Mouse (Mus musculus): ENCODE measurements around the gene Pianp. TPM values are rescaled to one million over a fixed set of nuclear protein-coding genes. Genes with fewer than 3 reads are reported as not detected.
"Not testable (repeated sequence)": the region's sequence is repeated elsewhere in the genome, so short reads cannot be mapped to it uniquely, and the experiment has no call there.

Pianp gene
- total RNA-seq, 4 experiments from 2014 or later = 146 to 232 (median 185) TPM

DNA sequence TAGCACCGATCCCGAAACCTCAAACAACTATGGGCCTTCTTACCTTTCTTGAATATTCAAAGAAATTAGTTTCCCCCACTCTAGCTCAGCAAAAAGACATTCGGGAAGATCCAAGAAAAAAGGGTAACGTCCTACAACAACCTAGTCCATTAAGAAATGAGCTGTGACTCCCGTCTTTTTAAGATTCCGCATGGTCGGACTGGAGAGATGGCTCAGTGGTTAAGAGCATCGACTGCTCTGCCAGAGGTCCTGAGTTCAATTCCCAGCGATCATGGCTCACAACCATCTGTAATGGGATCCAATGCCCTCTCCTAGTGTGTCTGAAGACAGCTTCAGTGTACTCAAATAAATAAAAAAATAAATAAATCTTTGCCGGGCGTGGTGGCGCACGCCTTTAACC lies 11.6 kb downstream of the Pianp start:
- no peak for DNase-seq (ENCODE audit: low spot score in 2 of 2)

DNA sequence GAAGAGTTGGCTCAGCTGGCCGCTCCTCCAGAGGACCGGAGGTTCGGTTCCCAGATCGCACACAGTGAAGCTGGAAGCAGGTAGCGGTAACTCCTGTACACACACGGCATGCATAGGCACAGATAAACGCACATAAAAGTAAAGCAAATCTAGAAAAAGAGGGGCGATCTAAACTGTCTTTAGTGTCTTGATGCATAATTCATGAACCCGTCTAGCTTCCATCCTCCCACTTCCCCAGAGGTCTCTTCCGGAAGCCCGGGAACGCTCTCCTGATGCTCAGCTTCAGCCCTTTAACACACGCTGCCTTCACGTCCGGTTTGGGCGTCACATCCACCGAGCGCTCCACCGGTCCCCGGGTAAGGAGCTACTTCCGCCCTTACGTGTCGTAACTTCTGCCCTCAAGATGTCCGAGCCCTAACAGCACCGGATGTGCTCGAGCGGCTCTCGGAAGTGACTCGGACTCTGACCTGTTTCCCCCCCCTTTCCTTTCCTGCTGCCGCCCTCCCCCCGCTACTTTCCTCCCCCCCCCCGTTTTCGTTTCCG lies 12.2 kb downstream of the Pianp start:
- DNase-seq (ENCODE audit: low spot score in 2 of 2) = peak; percentile 93 to 99

DNA sequence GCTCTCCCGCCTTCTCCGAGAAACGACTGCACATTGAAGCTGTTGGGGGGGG lies 12.5 kb downstream of the Pianp start, which contains the start of gene Zfp384:
Gene Zfp384 (plus strand): TSS at position 17 of the 52 bp plus-strand sequence.
- no peak for DNase-seq (ENCODE audit: low spot score in 2 of 2)

DNA sequence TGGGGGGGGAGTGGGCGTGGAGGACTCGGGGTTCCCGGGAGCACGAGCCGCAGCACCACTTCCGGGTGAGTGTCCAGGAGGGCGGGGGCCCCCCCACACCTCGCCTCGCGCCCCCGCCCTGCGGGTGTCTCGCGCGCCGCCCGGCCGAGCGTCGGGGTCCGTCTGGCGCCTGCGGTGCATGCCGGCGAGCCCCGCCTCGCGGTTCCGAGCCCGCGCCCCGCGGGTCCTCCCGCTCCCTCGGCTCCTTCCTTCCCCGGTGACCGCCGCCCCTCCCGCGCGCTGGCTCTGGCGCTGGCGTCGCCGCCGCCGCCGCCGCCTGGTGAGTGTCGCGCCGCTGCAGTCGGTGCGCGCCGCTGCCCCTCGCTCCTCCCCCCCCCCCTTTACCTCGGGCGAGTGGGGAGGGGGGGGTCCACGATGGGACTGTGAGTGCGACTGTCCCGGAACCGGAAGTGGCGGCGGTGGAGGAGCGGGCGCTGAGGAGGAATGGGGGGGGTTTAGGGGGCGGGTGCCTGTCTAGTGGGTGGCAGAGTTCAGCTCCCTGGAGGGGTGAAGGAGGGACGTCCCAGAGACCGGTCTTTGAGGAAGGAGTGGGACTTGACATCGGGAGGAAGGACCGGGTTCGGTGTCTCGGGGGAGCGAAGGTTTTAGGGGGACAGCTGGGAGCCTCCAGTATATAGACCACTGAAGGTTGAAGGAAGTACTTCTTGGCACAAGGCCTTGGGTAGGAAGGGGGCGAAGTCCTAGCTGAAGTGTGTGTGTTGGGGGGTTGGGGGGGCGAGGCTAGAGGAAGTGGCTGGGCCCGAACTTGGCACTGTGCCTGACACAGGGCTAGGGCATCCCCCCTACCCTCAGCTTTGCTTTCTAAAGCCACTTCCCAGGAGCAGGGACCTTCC lies 12.9 kb downstream of the Pianp start:
- peak; percentile 27 to 75 for DNase-seq (ENCODE audit: low spot score in 2 of 2)

DNA sequence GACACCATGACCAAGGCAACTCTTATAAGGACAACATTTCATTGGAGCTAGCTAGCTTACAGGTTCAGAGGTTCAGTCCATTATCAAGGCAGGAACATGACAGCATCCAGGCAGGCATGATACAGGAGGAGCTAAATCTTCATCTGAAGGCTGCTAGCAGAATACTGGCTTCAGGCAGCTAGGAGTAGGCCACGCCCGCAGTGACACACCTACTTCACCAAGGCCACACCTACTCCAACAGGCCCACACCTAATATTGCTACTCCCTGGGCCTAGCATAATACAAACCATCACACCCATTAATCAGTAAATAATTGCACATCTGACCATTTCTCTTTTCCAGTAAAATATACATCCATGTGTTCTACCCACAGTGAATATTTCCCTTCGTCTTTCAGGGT lies 21.2 kb downstream of the Pianp start:
- no peak for DNase-seq (ENCODE audit: low spot score in 2 of 2)

DNA sequence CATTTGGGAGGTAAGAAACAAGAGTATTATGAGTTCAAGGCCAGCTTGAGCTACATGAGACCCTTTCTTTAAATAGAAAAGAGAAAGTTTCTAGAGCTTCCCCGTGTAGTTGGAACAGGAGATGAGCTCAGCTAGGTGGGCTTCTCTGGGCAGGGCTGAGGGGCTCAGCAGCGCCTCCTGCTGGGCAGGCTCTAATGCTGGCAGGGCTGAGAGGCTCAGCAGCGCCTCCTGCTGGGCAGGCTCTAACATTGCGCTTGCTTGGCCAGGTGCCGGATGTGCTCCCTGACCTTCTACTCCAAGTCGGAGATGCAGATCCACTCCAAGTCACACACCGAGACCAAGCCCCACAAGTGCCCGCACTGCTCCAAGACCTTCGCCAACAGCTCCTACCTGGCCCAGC lies 34.0 kb downstream of the Pianp start:
- not testable (repeated sequence) for DNase-seq (ENCODE audit: low spot score in 2 of 2)

DNA sequence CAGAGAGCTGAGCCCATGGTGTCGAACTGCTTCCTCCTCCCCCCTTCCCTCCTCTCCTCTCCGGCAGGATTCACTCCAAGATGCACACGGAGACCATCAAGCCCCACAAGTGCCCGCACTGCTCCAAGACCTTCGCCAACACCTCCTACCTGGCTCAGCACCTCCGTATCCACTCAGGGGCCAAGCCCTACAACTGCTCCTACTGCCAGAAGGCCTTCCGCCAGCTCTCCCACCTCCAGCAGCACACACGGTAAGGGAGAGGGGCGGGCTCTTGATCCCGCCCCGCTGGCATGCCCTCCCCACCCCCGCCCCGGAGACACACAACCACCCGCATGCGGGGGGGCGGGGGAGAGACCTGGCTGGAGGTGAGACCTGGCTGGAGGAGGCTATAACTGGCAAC lies 35.1 kb downstream of the Pianp start:
- DNase-seq (ENCODE audit: low spot score in 2 of 2) = no peak

DNA sequence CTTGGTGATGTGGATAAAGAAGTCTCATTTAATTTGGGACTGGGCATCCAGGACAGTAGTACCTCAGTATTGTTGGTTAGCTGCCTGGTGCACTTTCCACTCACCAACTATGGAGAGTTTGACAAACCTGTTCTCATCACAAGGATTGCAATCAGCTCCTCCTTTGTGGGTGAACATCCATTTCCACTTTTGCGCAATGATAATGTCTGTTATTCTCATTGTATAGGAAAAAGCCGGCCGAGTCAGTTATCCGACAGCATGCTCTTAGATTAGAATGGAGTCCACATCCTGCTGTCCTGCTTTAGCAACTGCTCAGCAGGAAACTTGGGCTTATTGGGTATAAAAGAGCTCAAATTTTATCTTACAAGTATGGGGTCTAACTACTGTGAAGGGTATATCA lies 42.2 kb downstream of the Pianp start:
- DNase-seq (ENCODE audit: low spot score in 2 of 2) = no peak

DNA sequence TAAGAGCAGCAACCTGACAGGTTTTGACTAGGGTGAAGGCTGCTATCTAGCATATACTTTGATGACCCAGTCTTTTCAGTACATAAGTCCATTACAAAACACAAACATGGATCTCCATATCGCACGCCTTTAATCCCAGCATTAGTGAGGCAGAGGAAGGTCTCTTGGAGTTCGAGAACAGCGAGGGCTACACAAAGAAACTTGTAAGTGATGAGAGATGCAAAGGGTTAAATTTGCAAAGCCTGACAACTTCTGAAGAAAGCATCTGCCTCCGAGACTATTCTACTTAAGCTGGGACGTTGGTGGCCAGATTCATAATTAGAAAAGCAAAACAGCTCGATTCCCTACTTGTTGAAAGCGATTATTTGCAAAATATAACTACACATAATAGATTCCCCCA lies 42.6 kb downstream of the Pianp start:
- DNase-seq (ENCODE audit: low spot score in 2 of 2) = no peak

DNA sequence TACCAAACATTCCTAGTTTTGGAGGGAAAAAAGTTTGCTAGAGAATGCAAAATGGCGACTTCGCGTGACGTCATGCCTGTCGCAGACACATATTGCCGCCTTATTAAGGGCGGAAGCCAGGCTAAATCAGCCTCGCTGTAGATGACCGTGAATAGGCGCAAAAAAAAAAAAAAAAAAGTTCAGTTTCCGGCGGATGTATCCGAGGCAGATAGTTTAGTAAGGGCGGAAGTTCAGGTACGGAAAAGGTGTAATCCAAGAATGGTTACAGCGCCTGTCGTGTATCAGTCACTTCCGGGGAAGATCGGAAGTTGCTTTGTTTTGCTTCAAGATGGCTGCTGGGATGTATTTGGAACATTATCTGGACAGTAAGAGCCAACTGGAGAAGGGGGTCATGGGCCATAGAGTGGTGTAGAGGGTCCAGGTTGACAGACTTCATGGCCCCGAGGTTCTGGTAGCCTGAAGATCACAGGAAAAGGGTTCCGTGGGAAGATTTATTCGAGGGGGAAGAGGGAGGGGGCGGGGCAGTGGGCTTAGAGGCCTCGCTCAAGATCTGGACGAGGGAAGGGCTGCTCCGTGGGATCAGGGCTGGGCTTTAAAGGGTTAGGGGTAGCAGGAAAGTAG lies 43.1 kb downstream of the Pianp start, which contains the start of gene Ing4:
Gene Ing4 (plus strand): TSS at position 228 of the 621 bp plus-strand sequence.
- DNase-seq (ENCODE audit: low spot score in 2 of 2) = peak; percentile 65 to 92

DNA sequence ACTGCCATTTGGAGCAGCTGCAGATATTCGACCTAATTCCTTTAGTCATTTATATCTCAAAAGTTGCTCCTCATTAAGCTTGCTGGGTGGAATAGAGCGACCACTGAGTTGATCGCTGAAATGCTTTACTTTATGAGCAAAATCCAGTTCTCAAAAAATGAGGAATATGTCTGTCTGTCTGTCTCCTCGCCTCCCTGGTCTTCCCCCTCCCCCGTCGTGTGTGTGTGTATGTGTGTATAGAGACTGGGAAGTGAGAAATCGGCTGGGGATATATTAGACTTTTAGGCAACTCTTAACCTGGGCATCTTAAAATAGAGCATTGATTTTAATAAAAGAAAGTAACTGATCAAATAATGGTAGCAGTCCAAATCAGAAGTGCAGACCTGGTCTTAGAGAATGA lies 43.7 kb downstream of the Pianp start:
- DNase-seq (ENCODE audit: low spot score in 2 of 2) = no peak

DNA sequence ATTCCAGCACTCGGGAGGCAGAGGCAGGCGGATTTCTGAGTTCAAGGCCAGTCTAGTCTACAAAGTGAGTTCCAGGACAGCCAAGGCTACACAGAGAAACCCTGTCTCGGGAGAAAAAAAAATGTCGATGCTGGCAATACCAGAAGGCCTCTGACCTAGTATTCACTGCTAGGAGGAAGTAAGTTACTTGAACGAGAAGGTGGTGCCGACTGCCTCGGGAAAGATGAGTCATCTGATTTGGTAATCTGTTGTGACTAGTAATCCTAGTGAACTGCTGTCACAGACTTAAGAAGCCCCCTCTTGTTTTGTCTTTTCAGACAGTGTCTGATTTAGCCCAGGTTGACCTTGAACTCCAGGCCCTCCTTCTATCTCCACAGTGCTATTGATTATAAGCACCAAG lies 44.6 kb downstream of the Pianp start:
- DNase-seq (ENCODE audit: low spot score in 2 of 2) = no peak

DNA sequence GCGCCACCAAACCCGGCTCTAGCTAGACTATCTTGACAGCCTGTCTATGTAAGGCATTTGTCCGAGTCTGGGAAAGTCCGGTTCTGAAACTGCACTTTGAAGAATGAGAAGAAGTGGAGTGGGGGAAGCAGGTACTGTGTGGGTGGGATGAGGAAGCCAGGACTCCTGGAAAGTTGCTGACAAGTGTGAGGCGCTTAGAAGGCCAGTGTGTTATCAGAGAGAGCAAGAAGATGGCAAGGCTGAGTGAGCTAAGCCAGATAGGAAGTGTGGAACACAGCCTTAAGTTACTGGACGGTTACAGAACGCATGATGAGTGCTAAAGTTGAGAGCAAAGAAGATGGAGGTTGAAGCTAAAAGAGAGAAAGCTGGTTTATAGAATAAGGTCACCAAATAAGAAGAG lies 45.6 kb downstream of the Pianp start:
- no peak for DNase-seq (ENCODE audit: low spot score in 2 of 2)

DNA sequence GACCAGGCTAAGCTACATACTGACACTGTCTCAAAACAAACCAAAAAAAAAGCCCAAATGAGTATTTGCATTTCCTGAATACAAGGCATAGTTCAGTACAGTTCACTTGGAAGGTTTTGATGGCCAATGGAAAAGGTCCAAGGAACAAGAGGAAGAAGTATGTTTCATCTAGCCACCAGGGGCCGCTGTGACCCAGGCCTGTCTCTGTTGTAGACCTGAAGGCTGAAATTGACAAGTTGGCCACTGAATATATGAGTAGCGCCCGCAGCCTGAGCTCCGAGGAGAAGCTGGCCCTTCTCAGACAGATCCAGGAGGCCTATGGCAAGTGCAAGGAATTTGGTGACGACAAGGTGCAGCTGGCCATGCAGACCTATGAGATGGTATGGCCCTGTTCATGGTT lies 50.2 kb downstream of the Pianp start:
- DNase-seq (ENCODE audit: low spot score in 2 of 2) = peak; percentile 45 to 46

DNA sequence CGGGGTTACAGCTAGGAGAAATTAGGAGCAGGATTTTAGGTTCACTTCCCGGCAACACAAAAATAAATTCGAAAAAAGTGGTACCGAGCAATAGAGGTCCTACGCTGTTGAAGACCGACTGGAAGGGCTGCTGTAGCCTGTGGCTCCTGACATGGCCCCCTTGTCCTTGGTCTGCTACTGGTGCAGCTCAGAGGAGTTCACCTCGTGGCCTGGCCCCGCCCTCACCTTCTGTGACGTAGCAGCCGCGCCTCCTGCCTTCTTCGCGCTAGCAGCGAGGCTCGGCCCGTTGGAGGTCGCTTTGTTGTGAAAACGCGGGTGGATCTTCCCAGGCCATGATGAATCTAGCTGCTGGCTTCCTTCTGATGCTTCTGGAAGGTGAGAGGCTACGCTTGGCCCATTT lies 53.2 kb downstream of the Pianp start, which contains the start of gene Acrbp:
Gene Acrbp (plus strand): TSS at position 12 of the 400 bp plus-strand sequence.
- no peak for DNase-seq (ENCODE audit: low spot score in 2 of 2)

DNA sequence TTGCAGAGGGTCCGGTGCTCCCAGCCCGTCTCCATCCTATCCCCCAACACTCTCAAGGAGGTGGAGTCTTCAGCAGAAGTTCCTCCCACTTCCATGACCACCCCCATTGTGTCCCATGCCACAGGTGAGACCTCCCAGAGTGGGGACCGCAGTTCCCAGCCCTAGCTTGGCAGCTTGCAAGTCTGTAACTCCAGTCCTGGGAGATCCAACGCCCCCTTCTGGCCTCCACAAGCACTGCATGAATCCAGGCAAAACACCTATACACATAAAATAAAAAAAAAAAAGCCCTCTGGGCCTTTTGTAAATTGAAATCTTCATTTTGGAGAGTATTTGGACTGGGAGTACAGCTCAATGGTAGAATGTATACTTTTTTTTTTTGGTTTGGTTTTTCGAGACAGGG lies 54.7 kb downstream of the Pianp start:
- no peak for DNase-seq (ENCODE audit: low spot score in 2 of 2)

Other genes starting within 250 kb of the Pianp start
- gene Gm45234, start 240.7 kb upstream of the Pianp start, total RNA-seq (2022) = not detected
- gene Atn1, start 240.2 kb upstream of the Pianp start, total RNA-seq (2022) = 100 to 1,000 TPM; 146 to 166 (median 159) TPM
- gene Eno2, start 227.0 kb upstream of the Pianp start, total RNA-seq (2022) = 1,000 to 10,000 TPM; 1,117 to 1,267 (median 1,165) TPM
- 1 to 10 TPM; 2.3 to 3.4 (median 2.7) TPM for gene Lrrc23, start 217.0 kb upstream of the Pianp start, total RNA-seq (2022)
- 1 to 10 TPM; 4.0 to 5.8 (median 5.0) TPM for gene Spsb2, start 188.0 kb upstream of the Pianp start, total RNA-seq (2022)
- gene Tpi1, start 182.4 kb upstream of the Pianp start, total RNA-seq (2022) = 100 to 1,000 TPM; 794 to 847 (median 813) TPM
- gene Usp5, start 167.2 kb upstream of the Pianp start, total RNA-seq (2022) = 100 to 1,000 TPM; 200 to 215 (median 204) TPM
- 1 to 10 TPM in 1 of 4 experiments, under 1 TPM in 3; 0.49 to 1.0 (median 0.80) TPM for gene Cdca3, start 167.1 kb upstream of the Pianp start, total RNA-seq (2022)
- gene Gnb3, start 156.4 kb upstream of the Pianp start, total RNA-seq (2022) = under 1 TPM in 3 of 4 experiments, not detected in 1; 0.20 to 0.87 (median 0.53) TPM
- gene P3h3, start 138.9 kb upstream of the Pianp start, total RNA-seq (2022) = 10 to 100 TPM; 18.5 to 25.6 (median 20.6) TPM
- 100 to 1,000 TPM; 202 to 224 (median 204) TPM for gene Gpr162, start 132.7 kb upstream of the Pianp start, total RNA-seq (2022)
- 10 to 100 TPM; 13.4 to 17.2 (median 15.9) TPM for gene Cd4, start 108.5 kb upstream of the Pianp start, total RNA-seq (2022)
- 10 to 100 TPM in 2 of 4 experiments, 1 to 10 TPM in 2; 2.4 to 12.6 (median 6.8) TPM for gene Lag3, start 85.0 kb upstream of the Pianp start, total RNA-seq (2022)
- 100 to 1,000 TPM; 915 to 964 (median 945) TPM for gene Ptms, start 76.6 kb upstream of the Pianp start, total RNA-seq (2022)
- 100 to 1,000 TPM; 578 to 635 (median 620) TPM for gene Mlf2, start 65.3 kb upstream of the Pianp start, total RNA-seq (2022)
- gene Cops7a, start 31.2 kb upstream of the Pianp start, total RNA-seq (2022) = 100 to 1,000 TPM; 154 to 177 (median 165) TPM
- 10 to 100 TPM; 36.8 to 48.5 (median 40.5) TPM for gene Zfp384, start 12.5 kb downstream of the Pianp start, total RNA-seq (2022)
- gene Ing4, start 43.1 kb downstream of the Pianp start, total RNA-seq (2022) = 10 to 100 TPM; 52.5 to 59.2 (median 54.2) TPM
- 10 to 100 TPM in 2 of 4 experiments, 1 to 10 TPM in 2; 8.6 to 12.1 (median 10.1) TPM for gene Acrbp, start 53.0 kb downstream of the Pianp start, total RNA-seq (2022)
- gene Lpar5, start 71.2 kb downstream of the Pianp start, total RNA-seq (2022) = 1 to 10 TPM in 2 of 4 experiments, under 1 TPM in 2; 0.44 to 1.9 (median 0.82) TPM
- 100 to 1,000 TPM; 161 to 176 (median 173) TPM for gene Chd4, start 99.3 kb downstream of the Pianp start, total RNA-seq (2022)
- gene Nop2, start 135.2 kb downstream of the Pianp start, total RNA-seq (2022) = 10 to 100 TPM; 25.4 to 28.2 (median 27.2) TPM
- 10 to 100 TPM; 62.0 to 68.5 (median 66.4) TPM for gene Iffo1, start 148.5 kb downstream of the Pianp start, total RNA-seq (2022)
- 1,000 to 10,000 TPM; 2,585 to 3,221 (median 2,921) TPM for gene Gapdh, start 169.8 kb downstream of the Pianp start, total RNA-seq (2022)
- 10 to 100 TPM; 25.9 to 32.9 (median 30.5) TPM for gene Ncapd2, start 195.0 kb downstream of the Pianp start, total RNA-seq (2022)
- 10 to 100 TPM; 74.9 to 79.0 (median 77.2) TPM for gene Mrpl51, start 195.1 kb downstream of the Pianp start, total RNA-seq (2022)
- gene Vamp1, start 218.9 kb downstream of the Pianp start, total RNA-seq (2022) = 100 to 1,000 TPM; 127 to 156 (median 131) TPM
- gene Tapbpl, start 235.2 kb downstream of the Pianp start, total RNA-seq (2022) = 1 to 10 TPM; 4.3 to 7.0 (median 6.4) TPM
- gene Cd27, start 240.3 kb downstream of the Pianp start, total RNA-seq (2022) = under 1 TPM in 1 of 4 experiments, not detected in 3; 0.32 TPM

Measured in left cerebral cortex, adult 8-10 months (tissue).